Mouse (Mus musculus): ENCODE data around the gene Nudt8. TPM values are rescaled to one million over a fixed set of nuclear protein-coding genes. Genes with fewer than 3 reads are reported as not detected.

Gene Nudt8
- polyA plus RNA-seq, 1 experiment from 2014 or later, result 25.8 TPM

Other genes starting within 250 kb of the Nudt8 start
- 25.6 and 26.3 TPM in 2 replicates for gene Kmt5b, start 233.2 kb upstream of the Nudt8 start, polyA plus RNA-seq (2014; fragmentation: Nextera tagmentation; extraction: Ambion mirVana)
- 31.3 and 32.9 TPM in 2 replicates for gene Chka, start 148.8 kb upstream of the Nudt8 start, polyA plus RNA-seq (2014; fragmentation: Nextera tagmentation; extraction: Ambion mirVana)
- 33.6 and 36.5 TPM in 2 replicates for gene Tcirg1, start 93.4 kb upstream of the Nudt8 start, polyA plus RNA-seq (2014; fragmentation: Nextera tagmentation; extraction: Ambion mirVana)
- 297 and 302 TPM in 2 replicates for gene Ndufs8, start 87.8 kb upstream of the Nudt8 start, polyA plus RNA-seq (2014; fragmentation: Nextera tagmentation; extraction: Ambion mirVana)
- 4.6 and 4.8 TPM in 2 replicates for gene Aldh3b1, start 70.8 kb upstream of the Nudt8 start, polyA plus RNA-seq (2014; fragmentation: Nextera tagmentation; extraction: Ambion mirVana)
- gene Unc93b1, start 65.4 kb upstream of the Nudt8 start, polyA plus RNA-seq (2014; fragmentation: Nextera tagmentation; extraction: Ambion mirVana), result 21.3 and 24.5 TPM in 2 replicates
- gene Aldh3b3, start 41.9 kb upstream of the Nudt8 start, polyA plus RNA-seq (2014; fragmentation: Nextera tagmentation; extraction: Ambion mirVana), result 0.18 and 0.24 TPM in 2 replicates
- 9.2 and 11.8 TPM in 2 replicates for gene Aldh3b2, start 28.3 kb upstream of the Nudt8 start, polyA plus RNA-seq (2014; fragmentation: Nextera tagmentation; extraction: Ambion mirVana)
- gene Acy3, start 14.0 kb upstream of the Nudt8 start, polyA plus RNA-seq (2014; fragmentation: Nextera tagmentation; extraction: Ambion mirVana), result 8.2 and 8.5 TPM in 2 replicates
- gene Tbx10, start 7.8 kb upstream of the Nudt8 start, polyA plus RNA-seq (2014; fragmentation: Nextera tagmentation; extraction: Ambion mirVana), result 0.10 TPM in 1 of 2 replicates, not detected in the other
- gene Gm49405, start within 50 bp of the Nudt8 start, polyA plus RNA-seq (2014; fragmentation: Nextera tagmentation; extraction: Ambion mirVana), result 1.4 and 1.6 TPM in 2 replicates
- gene Doc2g, start 2.7 kb downstream of the Nudt8 start, polyA plus RNA-seq (2014; fragmentation: Nextera tagmentation; extraction: Ambion mirVana), result 2.5 and 3.4 TPM in 2 replicates
- 188 and 199 TPM in 2 replicates for gene Ndufv1, start 12.2 kb downstream of the Nudt8 start, polyA plus RNA-seq (2014; fragmentation: Nextera tagmentation; extraction: Ambion mirVana)
- 483 and 496 TPM in 2 replicates for gene Gstp1, start 37.4 kb downstream of the Nudt8 start, polyA plus RNA-seq (2014; fragmentation: Nextera tagmentation; extraction: Ambion mirVana)
- 1.2 and 4.5 TPM in 2 replicates for gene Gstp2, start 45.4 kb downstream of the Nudt8 start, polyA plus RNA-seq (2014; fragmentation: Nextera tagmentation; extraction: Ambion mirVana)
- gene Gstp3, start 59.0 kb downstream of the Nudt8 start, polyA plus RNA-seq (2014; fragmentation: Nextera tagmentation; extraction: Ambion mirVana), result 0.35 TPM in 1 of 2 replicates, not detected in the other
- gene Cabp2, start 81.0 kb downstream of the Nudt8 start, polyA plus RNA-seq (2014; fragmentation: Nextera tagmentation; extraction: Ambion mirVana), result not detected in 2 replicates
- gene Cdk2ap2, start 96.6 kb downstream of the Nudt8 start, polyA plus RNA-seq (2014; fragmentation: Nextera tagmentation; extraction: Ambion mirVana), result 66.1 and 68.6 TPM in 2 replicates
- 5.6 and 6.6 TPM in 2 replicates for gene Pitpnm1, start 99.4 kb downstream of the Nudt8 start, polyA plus RNA-seq (2014; fragmentation: Nextera tagmentation; extraction: Ambion mirVana)
- 81.9 and 88.6 TPM in 2 replicates for gene Aip, start 125.3 kb downstream of the Nudt8 start, polyA plus RNA-seq (2014; fragmentation: Nextera tagmentation; extraction: Ambion mirVana)
- 0.08 TPM in 1 of 2 replicates, not detected in the other for gene Gpr152, start 139.2 kb downstream of the Nudt8 start, polyA plus RNA-seq (2014; fragmentation: Nextera tagmentation; extraction: Ambion mirVana)
- gene Cabp4, start 143.5 kb downstream of the Nudt8 start, polyA plus RNA-seq (2014; fragmentation: Nextera tagmentation; extraction: Ambion mirVana), result 0.12 TPM in 1 of 2 replicates, not detected in the other
- 139 and 162 TPM in 2 replicates for gene Coro1b, start 148.0 kb downstream of the Nudt8 start, polyA plus RNA-seq (2014; fragmentation: Nextera tagmentation; extraction: Ambion mirVana)
- gene Ptprcap, start 153.0 kb downstream of the Nudt8 start, polyA plus RNA-seq (2014; fragmentation: Nextera tagmentation; extraction: Ambion mirVana), result 5.1 and 6.7 TPM in 2 replicates
- 34.1 and 43.2 TPM in 2 replicates for gene Rps6kb2, start 162.8 kb downstream of the Nudt8 start, polyA plus RNA-seq (2014; fragmentation: Nextera tagmentation; extraction: Ambion mirVana)
- gene Carns1, start 174.9 kb downstream of the Nudt8 start, polyA plus RNA-seq (2014; fragmentation: Nextera tagmentation; extraction: Ambion mirVana), result 4.3 and 5.3 TPM in 2 replicates
- gene Tbc1d10c, start 190.7 kb downstream of the Nudt8 start, polyA plus RNA-seq (2014; fragmentation: Nextera tagmentation; extraction: Ambion mirVana), result 3.6 and 3.8 TPM in 2 replicates
- 744 and 800 TPM in 2 replicates for gene Ppp1ca, start 191.5 kb downstream of the Nudt8 start, polyA plus RNA-seq (2014; fragmentation: Nextera tagmentation; extraction: Ambion mirVana)
- gene Rad9a, start 201.1 kb downstream of the Nudt8 start, polyA plus RNA-seq (2014; fragmentation: Nextera tagmentation; extraction: Ambion mirVana), result 28.9 and 32.4 TPM in 2 replicates
- 6.0 and 6.3 TPM in 2 replicates for gene Clcf1, start 213.7 kb downstream of the Nudt8 start, polyA plus RNA-seq (2014; fragmentation: Nextera tagmentation; extraction: Ambion mirVana)
- gene AC109138.7, start 213.8 kb downstream of the Nudt8 start, polyA plus RNA-seq (2014; fragmentation: Nextera tagmentation; extraction: Ambion mirVana), result not detected in 2 replicates
- 28.1 and 31.3 TPM in 2 replicates for gene Pold4, start 231.3 kb downstream of the Nudt8 start, polyA plus RNA-seq (2014; fragmentation: Nextera tagmentation; extraction: Ambion mirVana)

Measured in embryonic facial prominence, embryonic 14.5 days (tissue).